Mouse (Mus musculus) inflammation-experienced regulatory T-cells, adult 6 months (primary cell): ENCODE results near the gene Pdrg1. TPM values are rescaled to one million over a fixed set of nuclear protein-coding genes. Genes with fewer than 3 reads are reported as not detected.

ENCODE experiments used
- polyA plus RNA-seq, 3 experiments: library from polyadenylated mRNA; unstranded; fragments of 100-300 nt; shearing (Covaris generic); gene quantifications; one replicate each; pipeline ENCODE4 v1.2.1; 2017

Gene Pdrg1
- polyA plus RNA-seq, 3 experiments from 2014 or later = 149 to 191 (median 188) TPM

Other genes with a start within 250 kb of the Pdrg1 start
- gene Bcl2l1, start 183.7 kb downstream of the Pdrg1 start, polyA plus RNA-seq = 10 to 100 TPM; 36.5 to 64.5 (median 41.8) TPM
- gene Tpx2, start 167.5 kb downstream of the Pdrg1 start, polyA plus RNA-seq = 10 to 100 TPM in 1 of 3 experiments, 1 to 10 TPM in 2; 5.3 to 56.1 (median 5.7) TPM
- not detected for gene Mylk2, start 104.1 kb downstream of the Pdrg1 start, polyA plus RNA-seq
- not detected for gene Foxs1, start 82.2 kb downstream of the Pdrg1 start, polyA plus RNA-seq
- gene Dusp15, start 63.7 kb downstream of the Pdrg1 start, polyA plus RNA-seq = not detected
- 1 to 10 TPM in 2 of 3 experiments, under 1 TPM in 1; 0.92 to 1.6 (median 1.0) TPM for gene Ttll9, start 52.9 kb downstream of the Pdrg1 start, polyA plus RNA-seq
- gene Xkr7, start 16.4 kb upstream of the Pdrg1 start, polyA plus RNA-seq = not detected
- gene Ccm2l, start 50.5 kb upstream of the Pdrg1 start, polyA plus RNA-seq = not detected
- 1 to 10 TPM in 1 of 3 experiments, under 1 TPM in 1, not detected in 1; 0.28 to 1.0 TPM for gene Hck, start 93.0 kb upstream of the Pdrg1 start, polyA plus RNA-seq
- 10 to 100 TPM; 31.2 to 49.1 (median 47.2) TPM for gene Tm9sf4, start 145.9 kb upstream of the Pdrg1 start, polyA plus RNA-seq
- gene Tspyl3, start 210.0 kb upstream of the Pdrg1 start, polyA plus RNA-seq = 10 to 100 TPM; 23.3 to 25.2 (median 25.1) TPM
- 10 to 100 TPM; 18.9 to 24.1 (median 21.5) TPM for gene Plagl2, start 226.0 kb upstream of the Pdrg1 start, polyA plus RNA-seq
- gene Pofut1, start 226.1 kb upstream of the Pdrg1 start, polyA plus RNA-seq = 10 to 100 TPM in 1 of 3 experiments, 1 to 10 TPM in 2; 6.2 to 13.5 (median 9.4) TPM